Mouse (Mus musculus) frontal cortex, adult 2 months (tissue): Measurements from ENCODE around the gene Thyn1. TPM values are rescaled to one million over a fixed set of nuclear protein-coding genes. Genes with fewer than 3 reads are reported as not detected.

Source experiments
- DNase-seq, 2 experiments: peaks; one replicate each; pipeline ENCODE4 v3.0.0; 2022; ENCODE audit warnings: low spot score in 1 of 2; ENCODE audit errors: extremely low spot score in 1 of 2
- polyA plus RNA-seq: library from polyadenylated mRNA; depleted of rRNA; stranded (reverse); fragments of >200 nt; gene quantifications from 2 replicates; pipeline ENCODE4 v1.2.3, GENCODE M21; 2012; rRNA removed

Gene Thyn1
- polyA plus RNA-seq, result 78.0 and 78.2 TPM in 2 replicates

DNA sequence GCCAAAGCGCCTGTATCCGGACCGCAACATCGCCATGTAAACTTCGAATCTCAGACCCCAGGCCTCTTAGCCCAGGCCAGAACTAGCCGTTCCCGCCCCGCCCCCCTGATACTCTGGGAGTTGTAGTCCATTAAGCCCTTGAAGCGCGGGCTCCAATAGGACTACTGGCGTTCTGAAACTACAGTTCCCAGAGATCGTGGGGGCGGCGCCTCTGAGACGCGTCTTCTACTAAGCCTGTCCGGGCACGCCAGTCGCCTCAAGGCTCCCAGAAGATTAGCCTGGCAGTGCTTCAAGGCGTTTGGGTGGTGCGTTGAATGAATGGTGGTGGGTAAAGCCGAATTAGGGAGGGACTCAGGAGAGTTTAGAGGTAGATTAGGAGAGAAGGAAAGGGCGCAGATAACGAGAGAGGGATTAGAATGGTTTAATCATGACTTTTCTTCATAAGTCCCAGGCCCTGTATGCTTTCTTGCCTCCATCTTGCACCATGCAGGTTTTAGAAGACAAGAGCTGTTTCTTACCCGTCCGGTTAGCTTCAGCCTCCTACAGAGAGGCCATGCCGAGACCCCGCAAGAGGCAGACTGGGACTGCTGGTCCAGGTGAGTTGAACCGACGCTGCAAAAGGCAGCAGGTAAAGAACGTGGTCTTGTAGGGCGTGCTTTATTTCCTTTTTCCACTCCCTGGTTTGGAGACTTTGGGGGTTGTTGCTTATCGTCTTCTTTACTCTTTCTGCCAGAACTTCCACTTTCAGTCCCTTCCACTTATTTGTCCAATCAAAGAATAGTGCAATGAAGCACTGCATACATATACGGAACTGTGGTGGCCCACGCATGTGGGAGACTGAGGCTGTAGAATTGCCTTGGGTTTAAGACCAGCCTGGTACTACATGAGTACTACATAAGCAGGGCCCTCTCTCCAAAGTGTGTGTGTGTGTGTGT lies at the start of gene Thyn1, which contains the start of gene Acad8:
Gene Thyn1 (plus strand): TSS at position 250 of the 935 bp plus-strand sequence.
Gene Acad8 (minus strand): TSS at position 106 of the 935 bp plus-strand sequence.
- peak; percentile 95 to 98 for DNase-seq

- DNase-seq, result peak in 1 of 2 experiments; percentile 26
Observed at GRCm38 (mm10) chr9:26977754-26978153, 21.8 kb upstream of the Thyn1 start.

GRCm38 (mm10) chr9:26978776-26979175 lies 20.7 kb upstream of the Thyn1 start:
- no peak for DNase-seq

DNA sequence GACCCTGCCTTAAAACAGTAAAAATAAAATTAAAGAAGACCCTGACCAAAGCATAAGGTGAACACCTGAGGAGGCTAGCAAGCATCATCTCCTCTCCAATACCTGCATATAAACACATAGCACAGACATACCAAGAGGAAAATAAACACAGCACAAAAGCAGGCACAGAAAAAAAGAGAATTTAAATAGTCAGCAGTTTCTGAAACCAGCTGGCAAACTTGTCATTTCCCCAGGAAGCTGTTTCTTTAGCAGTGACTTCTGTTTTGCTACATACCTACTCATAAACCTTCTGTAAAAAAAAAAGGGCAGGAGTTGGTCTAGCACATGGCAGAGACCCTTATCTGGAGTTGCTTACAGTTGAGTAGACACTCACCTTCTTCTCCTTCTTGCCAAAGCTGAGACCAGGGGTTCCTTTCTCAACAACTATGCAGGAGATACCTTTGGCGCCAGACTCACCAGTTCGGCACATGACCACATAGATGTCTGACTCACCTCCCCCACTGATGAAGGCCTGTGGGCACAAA lies 14.4 kb upstream of the Thyn1 start:
- DNase-seq, result no peak

DNA sequence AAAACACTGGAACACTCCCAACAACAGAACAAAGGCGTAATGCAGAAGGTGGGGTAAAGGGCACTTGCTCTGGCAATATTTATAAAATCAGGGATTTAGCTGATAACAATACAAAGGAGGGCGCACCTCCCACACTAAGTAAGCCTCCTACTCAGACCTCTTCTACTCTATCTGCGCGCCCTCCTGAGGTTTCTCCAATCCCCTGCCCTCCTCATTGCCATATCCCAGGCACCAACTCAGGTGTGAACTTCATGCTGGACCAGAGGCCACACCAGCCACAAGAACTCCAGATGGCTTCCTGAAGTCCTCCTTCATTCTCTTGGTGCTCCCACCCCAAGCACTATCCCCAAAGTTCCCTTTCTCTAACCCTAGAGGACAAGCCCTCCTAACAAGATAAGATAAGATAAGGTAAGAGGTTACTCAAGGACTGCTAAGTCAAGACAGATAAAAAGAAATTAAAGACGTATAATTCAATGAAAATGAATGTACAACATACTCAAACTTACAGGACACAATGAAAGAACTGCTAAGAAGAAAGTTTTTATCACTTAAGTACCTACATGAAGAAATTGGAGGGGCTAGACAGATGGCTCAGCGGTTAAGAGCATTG lies 13.7 kb upstream of the Thyn1 start:
- DNase-seq, result no peak

- no peak for DNase-seq
Observed at GRCm38 (mm10) chr9:26990181-26990580, 9.3 kb upstream of the Thyn1 start.

GRCm38 (mm10) chr9:26993118-26993517 lies 6.4 kb upstream of the Thyn1 start:
- DNase-seq, result no peak

DNA sequence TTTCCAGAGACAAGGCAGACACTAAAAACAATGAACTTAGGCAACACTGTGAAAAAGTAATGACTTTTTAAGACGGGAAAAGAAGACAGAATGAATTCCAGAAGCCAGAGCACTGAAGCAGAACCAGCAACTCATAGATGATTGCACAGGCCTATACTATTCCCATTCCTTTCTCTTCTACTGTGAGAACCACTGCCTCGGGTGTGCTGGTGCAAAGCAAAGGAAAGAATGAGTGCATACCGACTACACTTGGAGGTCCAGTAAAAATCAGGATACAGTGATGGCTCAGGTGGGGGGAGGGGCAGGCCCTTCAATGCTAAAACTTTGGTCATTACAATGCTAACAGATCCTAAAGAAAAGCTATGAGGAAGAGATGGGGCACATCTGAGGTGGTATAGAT lies 5.6 kb upstream of the Thyn1 start:
- DNase-seq, result no peak

DNA sequence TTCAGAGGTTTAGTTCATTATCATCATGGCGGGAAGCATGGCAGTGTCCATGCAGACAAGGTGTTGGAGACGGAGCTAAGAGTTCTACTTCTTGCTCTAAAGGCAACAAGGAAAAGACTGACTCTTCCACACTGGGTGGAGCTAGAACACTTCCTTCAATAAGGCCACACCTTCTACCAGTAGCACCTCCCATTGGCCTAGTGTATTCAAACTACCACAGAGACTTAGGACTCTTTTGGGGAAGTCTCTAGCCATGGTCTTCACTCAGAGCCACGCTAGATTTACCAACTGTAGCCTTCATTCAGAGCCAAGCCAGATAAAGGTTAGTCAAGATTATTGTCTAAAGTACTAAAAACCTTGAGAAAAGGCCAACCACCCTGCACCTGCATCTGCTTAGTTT lies 2.4 kb upstream of the Thyn1 start:
- no peak for DNase-seq

- no peak for DNase-seq
Observed at GRCm38 (mm10) chr9:26997501-26997900, 2.0 kb upstream of the Thyn1 start.

DNA sequence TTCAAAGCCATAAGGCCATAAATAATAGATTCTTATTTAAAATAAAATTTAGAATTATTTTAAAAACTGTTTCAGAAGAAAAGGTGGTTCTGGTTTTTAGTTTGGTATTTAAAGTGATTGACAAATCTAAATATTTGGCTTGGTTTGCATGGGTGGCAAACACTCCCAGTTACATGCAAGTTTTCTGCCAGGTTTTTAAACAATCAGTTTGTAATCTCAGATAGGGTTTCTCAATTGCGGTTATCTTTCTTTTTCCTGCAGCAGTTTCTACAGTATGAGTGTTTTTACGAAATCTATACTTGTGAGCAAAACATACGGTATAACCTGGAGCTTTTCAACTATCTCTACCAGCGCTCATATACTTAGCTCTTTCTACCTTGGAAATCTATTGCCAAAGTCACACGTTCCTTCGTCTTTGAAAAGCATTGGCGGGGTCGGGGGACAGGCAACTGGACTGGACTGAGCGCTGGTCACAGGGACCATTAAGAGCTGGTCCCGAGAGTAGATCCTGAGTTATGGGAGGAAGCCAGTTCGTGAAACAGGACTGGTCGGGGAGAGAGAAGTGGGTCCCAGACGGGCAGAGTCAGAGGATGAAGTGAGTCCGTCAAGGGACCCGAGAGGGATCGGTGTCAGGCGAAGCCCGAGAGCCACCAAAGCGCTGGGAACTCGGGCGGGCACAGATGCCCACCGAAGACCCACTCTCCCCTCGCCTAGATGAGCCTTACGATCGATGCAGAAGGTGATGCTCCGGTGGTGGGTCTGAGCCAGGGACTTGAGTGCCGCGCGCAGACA lies 645 bp upstream of the Thyn1 start:
- DNase-seq, result no peak

DNA sequence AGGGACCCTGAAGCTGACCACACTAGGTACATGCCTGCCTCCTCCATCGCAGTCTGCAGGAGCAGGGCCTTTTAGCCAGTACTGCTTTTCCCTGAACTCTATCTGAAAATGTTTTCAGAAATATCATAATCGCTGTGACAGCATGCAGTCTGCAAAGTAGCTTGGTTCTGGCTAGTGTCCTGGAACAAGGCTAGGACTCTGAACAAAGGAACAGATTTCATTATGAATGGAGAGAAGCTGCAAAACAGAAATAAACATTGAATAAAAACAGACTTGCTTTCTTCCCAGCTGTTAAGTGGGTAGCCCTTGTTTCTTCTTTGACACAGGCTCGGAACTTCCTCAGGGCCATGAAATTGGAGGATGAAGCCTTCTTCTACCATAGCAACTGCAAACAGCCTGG lies 5.7 kb downstream of the Thyn1 start:
- DNase-seq, result no peak

DNA sequence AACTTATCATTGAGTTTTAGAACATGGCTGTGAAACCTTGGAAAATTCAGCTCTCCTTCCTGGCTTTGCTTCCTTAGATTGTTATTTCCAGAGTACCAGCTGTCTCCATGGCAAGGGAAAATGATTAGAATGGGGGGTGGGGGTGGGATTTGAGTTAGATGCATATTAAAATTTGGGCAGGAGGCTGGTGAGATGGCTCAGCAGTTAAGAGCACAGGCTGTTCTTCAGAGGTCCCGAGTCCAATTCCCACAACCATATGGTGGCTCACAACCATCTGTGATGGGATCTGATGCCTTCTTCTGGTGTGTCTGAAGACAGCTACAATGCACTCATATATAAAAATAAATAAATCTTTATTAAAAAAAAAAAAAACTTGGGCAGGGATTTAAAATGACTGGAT lies 6.4 kb downstream of the Thyn1 start:
- DNase-seq, result no peak

DNA sequence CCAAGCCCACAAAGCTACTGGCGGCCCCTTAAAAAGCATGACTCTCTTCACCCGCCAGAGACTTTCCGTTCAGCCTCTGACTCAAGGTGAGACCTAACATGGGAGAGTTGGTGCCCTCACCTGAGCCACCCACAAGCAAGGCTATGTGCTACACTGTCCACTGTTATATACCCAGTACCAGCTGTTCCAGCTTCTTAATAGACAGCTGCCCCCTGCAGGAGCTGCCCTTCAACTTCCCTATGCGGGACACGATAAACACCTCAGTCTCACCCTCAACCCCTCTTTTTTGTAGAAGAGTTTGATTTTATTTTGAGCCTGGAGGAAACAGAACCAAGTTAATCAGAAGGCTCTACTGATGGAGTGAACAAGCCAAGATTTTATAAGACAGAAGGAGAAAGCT lies 7.4 kb downstream of the Thyn1 start:
- no peak for DNase-seq

GRCm38 (mm10) chr9:27009231-27009630 lies 9.7 kb downstream of the Thyn1 start:
- no peak for DNase-seq

DNA sequence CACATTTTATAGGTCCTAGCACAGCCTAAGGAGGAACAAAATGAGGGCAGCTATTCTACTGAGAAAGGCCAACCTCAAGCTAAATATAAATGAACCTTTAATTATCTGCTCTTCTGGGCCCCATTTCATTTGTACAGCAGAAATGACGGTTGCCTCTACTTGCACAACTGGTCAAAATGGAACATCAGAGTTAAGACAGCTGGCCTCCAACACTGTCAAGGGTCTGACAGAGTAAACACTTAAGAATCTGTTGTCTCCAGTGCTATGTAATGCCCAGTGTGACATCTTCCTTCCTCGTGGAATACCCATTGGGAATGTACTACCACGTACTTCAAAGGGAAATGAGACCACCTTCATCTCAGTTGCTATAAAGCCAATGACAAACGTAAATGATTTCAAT lies 12.1 kb downstream of the Thyn1 start:
- DNase-seq, result no peak

- no peak for DNase-seq
Observed at GRCm38 (mm10) chr9:27018961-27019360, 19.5 kb downstream of the Thyn1 start.

- DNase-seq, result no peak
Observed at GRCm38 (mm10) chr9:27023681-27024080, 24.2 kb downstream of the Thyn1 start.

GRCm38 (mm10) chr9:27026708-27027107 lies 27.2 kb downstream of the Thyn1 start:
- DNase-seq, result no peak

DNA sequence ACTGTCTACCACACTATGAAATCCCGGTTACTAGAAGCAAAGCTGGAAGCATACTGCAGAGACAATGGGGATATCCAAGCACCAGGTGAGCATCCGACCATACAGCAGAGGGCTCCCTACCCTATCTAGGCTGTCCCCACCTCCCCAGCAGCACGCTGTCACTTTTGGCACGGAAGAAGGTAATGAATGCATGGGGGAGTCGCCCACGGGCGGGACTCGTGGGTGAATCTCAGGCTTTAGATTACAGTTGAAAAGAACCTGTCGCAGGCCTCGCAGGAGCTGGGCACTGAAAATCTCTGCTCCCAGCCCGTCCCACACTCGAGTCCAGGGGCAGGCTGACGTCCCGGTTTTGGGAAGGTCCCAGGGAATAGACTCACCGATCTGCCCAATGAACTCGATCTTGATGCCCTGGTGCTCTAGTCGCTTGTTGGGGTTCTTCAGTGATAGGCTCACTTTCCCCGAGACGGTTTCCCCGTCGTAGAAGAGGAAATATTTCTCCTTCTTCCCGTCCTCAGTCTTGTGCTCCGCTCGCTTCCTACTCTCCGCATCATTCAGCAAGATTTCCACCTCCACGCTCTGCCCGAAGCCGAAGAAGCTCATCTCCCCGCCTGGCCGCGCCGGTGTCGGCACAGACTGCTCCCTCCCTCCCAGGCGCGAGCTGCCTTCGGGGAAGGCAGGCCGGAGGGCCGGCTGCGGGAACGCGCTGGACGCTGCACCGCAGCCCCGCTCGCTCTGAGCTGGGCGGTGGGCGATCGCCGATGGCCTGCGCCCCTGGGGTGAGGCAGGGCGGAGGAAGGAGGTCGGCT lies 29.7 kb downstream of the Thyn1 start:
- peak; percentile 60 to 73 for DNase-seq
